Mouse (Mus musculus): ENCODE data around the gene Klf2.

DNA sequence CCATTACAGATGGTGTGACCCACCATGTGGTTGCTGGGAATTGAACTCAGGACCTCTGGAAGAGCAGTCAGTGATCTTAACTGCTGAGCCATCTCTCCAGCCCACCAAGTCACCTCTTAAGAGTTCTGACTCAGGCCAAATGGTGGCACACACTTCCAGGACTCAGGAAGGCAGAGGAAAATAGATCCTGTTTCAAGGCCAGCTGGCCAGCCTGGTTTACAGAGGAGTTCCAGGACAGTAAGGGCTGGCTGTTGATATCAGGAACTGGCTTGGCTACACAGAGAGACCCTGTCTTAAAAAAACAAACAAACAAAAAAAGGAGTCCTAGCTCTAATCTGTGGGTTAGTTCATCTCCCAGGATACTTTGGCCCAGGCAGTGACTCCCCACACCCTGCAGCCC, 18.2 kb downstream of the Klf2 start:
- TF ChIP-seq CTCF (IDR thresholded peaks at IDR 0.05; ENCODE audit: low read depth) = no peak
- no peak for TF ChIP-seq EP300 (optimal IDR thresholded peaks at IDR 0.05)
